Mouse (Mus musculus): ENCODE measurements at regions not wholly inside any gene's neighbourhood (a gene's known extent, or its start where the extent isn't known, plus 50 kb on each side); places are given as distances from the start of the nearest gene placed in this dataset.

- DNase-seq (ENCODE audit: low read depth, low spot score), result no peak
Measured at GRCm38 (mm10) chr6:15865271-15865670, 144.8 kb downstream of the Mdfic start.

GRCm38 (mm10) chr6:15882288-15882903 is 161.9 kb downstream of the Mdfic start:
- no peak for DNase-seq (ENCODE audit: low read depth, low spot score)

GRCm38 (mm10) chr6:15893066-15893465 is 172.6 kb downstream of the Mdfic start:
- no peak for DNase-seq (ENCODE audit: low read depth, low spot score)

- no peak for DNase-seq (ENCODE audit: low read depth, low spot score)
Measured at GRCm38 (mm10) chr6:15900495-15900894, 180.0 kb downstream of the Mdfic start.

- no peak for DNase-seq (ENCODE audit: low read depth, low spot score)
Measured at GRCm38 (mm10) chr6:15902665-15903274, 182.3 kb downstream of the Mdfic start.

- DNase-seq (ENCODE audit: low read depth, low spot score), result no peak
Measured at GRCm38 (mm10) chr6:15910420-15911167, 190.1 kb downstream of the Mdfic start.

GRCm38 (mm10) chr6:15929650-15930049 is 209.2 kb downstream of the Mdfic start:
- no peak for DNase-seq (ENCODE audit: low read depth, low spot score)

GRCm38 (mm10) chr6:15950251-15950650 is 229.8 kb downstream of the Mdfic start:
- DNase-seq (ENCODE audit: low read depth, low spot score), result no peak

GRCm38 (mm10) chr6:15987334-15987733 is 266.9 kb downstream of the Mdfic start:
- peak; percentile 16 for DNase-seq (ENCODE audit: low read depth, low spot score)

Measured in telencephalon, adult 2 months (tissue).